Mouse (Mus musculus) ovary, postnatal 14 days (tissue): Measurements from ENCODE around the gene Mast3.
A peak's percentile ranks its signal among the peaks of the same experiment; 100 is the strongest.
"Not testable (repeated sequence)": the region's sequence is repeated elsewhere in the genome, so short reads cannot be mapped to it uniquely, and the experiment has no call there.

Experiments
- DNase-seq: peaks from one replicate; pipeline ENCODE4 v3.0.0; 2022; ENCODE audit warnings: low spot score

Mast3 gene

GRCm38 (mm10) chr8:70834071-70834470 lies 29.2 kb upstream of the Mast3 start:
- DNase-seq: no peak

GRCm38 (mm10) chr8:70833520-70833919 lies 28.7 kb upstream of the Mast3 start:
- no peak for DNase-seq

GRCm38 (mm10) chr8:70833018-70833482 lies 28.2 kb upstream of the Mast3 start:
- DNase-seq: no peak

GRCm38 (mm10) chr8:70832371-70832770 lies 27.5 kb upstream of the Mast3 start:
- no peak for DNase-seq

GRCm38 (mm10) chr8:70831517-70831916 lies 26.7 kb upstream of the Mast3 start:
- no peak for DNase-seq

- DNase-seq: no peak
Measured at GRCm38 (mm10) chr8:70827796-70828195, 22.9 kb upstream of the Mast3 start.

- no peak for DNase-seq
Measured at GRCm38 (mm10) chr8:70827010-70827409, 22.2 kb upstream of the Mast3 start.

- DNase-seq: no peak
Measured at GRCm38 (mm10) chr8:70825816-70826215, 21.0 kb upstream of the Mast3 start.

- no peak for DNase-seq
Measured at GRCm38 (mm10) chr8:70823802-70824201, 18.9 kb upstream of the Mast3 start.

GRCm38 (mm10) chr8:70822594-70822993 lies 17.7 kb upstream of the Mast3 start:
- not testable (repeated sequence) for DNase-seq

GRCm38 (mm10) chr8:70821992-70822391 lies 17.1 kb upstream of the Mast3 start:
- DNase-seq: no peak

- peak; percentile 69 for DNase-seq
Measured at GRCm38 (mm10) chr8:70821399-70821962, 16.6 kb upstream of the Mast3 start.

- DNase-seq: no peak
Measured at GRCm38 (mm10) chr8:70820101-70820935, 15.5 kb upstream of the Mast3 start.

GRCm38 (mm10) chr8:70816679-70817078 lies 11.8 kb upstream of the Mast3 start:
- DNase-seq: no peak

GRCm38 (mm10) chr8:70812885-70813284 lies 8.0 kb upstream of the Mast3 start:
- DNase-seq: no peak

GRCm38 (mm10) chr8:70812055-70812454 lies 7.2 kb upstream of the Mast3 start:
- DNase-seq: no peak

GRCm38 (mm10) chr8:70810962-70811680 lies 6.3 kb upstream of the Mast3 start:
- no peak for DNase-seq

GRCm38 (mm10) chr8:70808955-70809701 lies 4.3 kb upstream of the Mast3 start:
- no peak for DNase-seq

- no peak for DNase-seq
Measured at GRCm38 (mm10) chr8:70808239-70808638, 3.4 kb upstream of the Mast3 start, which contains the start of gene Il12rb1. Gene Il12rb1, plus strand, starts transcription at chr8:70808449.

GRCm38 (mm10) chr8:70807304-70807703 lies 2.5 kb upstream of the Mast3 start:
- DNase-seq: no peak

GRCm38 (mm10) chr8:70806541-70806940 lies 1.7 kb upstream of the Mast3 start:
- no peak for DNase-seq
